Mouse (Mus musculus): ENCODE measurements around the gene Ppip5k2. TPM values are rescaled to one million over a fixed set of nuclear protein-coding genes. Genes with fewer than 3 reads are reported as not detected.
A peak's percentile ranks its signal among the peaks of the same experiment; 100 is the strongest.

The Ppip5k2 gene
- total and polyA plus RNA-seq, 2 experiments from 2014 or later, result 42.4 to 68.0 TPM

GRCm38 (mm10) chr1:97704646-97705045 lies 65.6 kb downstream of the Ppip5k2 start:
- no peaks in the 10 kb centered on the region for H3K27me3 ChIP-seq (ENCODE audit: control insufficient read depth, insufficient read depth, low read length)
- no peaks in the 10 kb centered on the region for H3K4me1 ChIP-seq (ENCODE audit: control insufficient read depth, insufficient read depth)
- TF ChIP-seq CTCF (IDR thresholded peaks at IDR 0.05; ENCODE audit: low read depth), result no peak
- TF ChIP-seq EP300 (IDR thresholded peaks at IDR 0.05; ENCODE audit: low read depth), result no peak
- no peak for ATAC-seq (ENCODE audit: insufficient read depth, low read depth)
- DNase-seq (ENCODE audit: low spot score), result no peak
- H3K9ac ChIP-seq (replicated peaks; ENCODE audit: low read depth, low read length), result no peak overlapping the region
- H3K9me3 ChIP-seq (replicated peaks; ENCODE audit: control insufficient read depth, low read length), result no peaks in the 10 kb centered on the region
- H3K4me3 ChIP-seq (ENCODE audit: low read depth, low read length), result no peak overlapping the region
- H3K4me2 ChIP-seq (ENCODE audit: low read depth, low read length), result no peak overlapping the region
- peaks cover 30% of the 10 kb centered on the region for H3K36me3 ChIP-seq (replicated peaks; ENCODE audit: control insufficient read depth, insufficient read depth, low read length)
- no peak overlapping the region for H3K27ac ChIP-seq (ENCODE audit: low read depth)
- WGBS, result 84% methylated on average over 1 of the region's 1 CpGs

GRCm38 (mm10) chr1:97698956-97699570 lies 71.1 kb downstream of the Ppip5k2 start:
- ATAC-seq (ENCODE audit: insufficient read depth, low read depth), result peak; percentile 82
- no peak overlapping the region for H3K9ac ChIP-seq (replicated peaks; ENCODE audit: low read depth, low read length)
- peaks cover 9% of the 10 kb centered on the region; the same call in 1 of the 2 replicates for H3K4me1 ChIP-seq (ENCODE audit: control insufficient read depth, insufficient read depth)
- TF ChIP-seq CTCF (IDR thresholded peaks at IDR 0.05; ENCODE audit: low read depth) (no peak), EP300 (IDR thresholded peaks at IDR 0.05; ENCODE audit: low read depth) (no peak)
- no peaks in the 10 kb centered on the region for H3K36me3 ChIP-seq (replicated peaks; ENCODE audit: control insufficient read depth, insufficient read depth, low read length)
- H3K9me3 ChIP-seq (replicated peaks; ENCODE audit: control insufficient read depth, low read length), result no peaks in the 10 kb centered on the region
- 11% methylated on average over 11 of the region's 11 CpGs for WGBS
- H3K4me3 ChIP-seq (ENCODE audit: low read depth, low read length), result no peak overlapping the region
- H3K27me3 ChIP-seq (ENCODE audit: control insufficient read depth, insufficient read depth, low read length), result no peaks in the 10 kb centered on the region
- H3K4me2 ChIP-seq (ENCODE audit: low read depth, low read length), result peak overlapping the region; percentile 38
- DNase-seq (ENCODE audit: low spot score), result peak; percentile 6
- no peak overlapping the region for H3K27ac ChIP-seq (ENCODE audit: low read depth)

GRCm38 (mm10) chr1:97697273-97697672 lies 72.9 kb downstream of the Ppip5k2 start:
- H3K4me1 ChIP-seq (ENCODE audit: control insufficient read depth, insufficient read depth), result peaks cover 9% of the 10 kb centered on the region; the same call in 1 of the 2 replicates
- DNase-seq (ENCODE audit: low spot score), result no peak

GRCm38 (mm10) chr1:97693825-97694224 lies 76.4 kb downstream of the Ppip5k2 start:
- Histone ChIP-seq H3K27me3 (ENCODE audit: control insufficient read depth, insufficient read depth, low read length) (no peaks in the 10 kb centered on the region), H3K9ac (replicated peaks; ENCODE audit: low read depth, low read length) (no peak overlapping the region), H3K9me3 (replicated peaks; ENCODE audit: control insufficient read depth, low read length) (no peaks in the 10 kb centered on the region), H3K27ac (ENCODE audit: low read depth) (no peak overlapping the region), H3K4me3 (ENCODE audit: low read depth, low read length) (no peak overlapping the region), H3K4me1 (ENCODE audit: control insufficient read depth, insufficient read depth) (peaks cover 3% of the 10 kb centered on the region; the same call in 1 of the 2 replicates), H3K36me3 (replicated peaks; ENCODE audit: control insufficient read depth, insufficient read depth, low read length) (no peaks in the 10 kb centered on the region), H3K4me2 (ENCODE audit: low read depth, low read length) (no peak overlapping the region)
- no peak for ATAC-seq (ENCODE audit: insufficient read depth, low read depth)
- peak; percentile 4 for DNase-seq (ENCODE audit: low spot score)
- TF ChIP-seq CTCF (IDR thresholded peaks at IDR 0.05; ENCODE audit: low read depth) (no peak), EP300 (IDR thresholded peaks at IDR 0.05; ENCODE audit: low read depth) (no peak)

More at GRCm38 (mm10) chr1:97697273-97697672, 72.9 kb downstream of the Ppip5k2 start:
- no peak overlapping the region for H3K27ac ChIP-seq (ENCODE audit: low read depth)
- no peak overlapping the region for H3K4me2 ChIP-seq (ENCODE audit: low read depth, low read length)
- ATAC-seq (ENCODE audit: insufficient read depth, low read depth), result no peak
- TF ChIP-seq EP300 (IDR thresholded peaks at IDR 0.05; ENCODE audit: low read depth), result no peak
- no peak for TF ChIP-seq CTCF (IDR thresholded peaks at IDR 0.05; ENCODE audit: low read depth)
- no peaks in the 10 kb centered on the region for H3K9me3 ChIP-seq (replicated peaks; ENCODE audit: control insufficient read depth, low read length)
- no peak overlapping the region for H3K4me3 ChIP-seq (ENCODE audit: low read depth, low read length)
- WGBS, result 89% methylated on average over 1 of the region's 1 CpGs
- H3K27me3 ChIP-seq (ENCODE audit: control insufficient read depth, insufficient read depth, low read length), result no peaks in the 10 kb centered on the region
- no peaks in the 10 kb centered on the region for H3K36me3 ChIP-seq (replicated peaks; ENCODE audit: control insufficient read depth, insufficient read depth, low read length)
- no peak overlapping the region for H3K9ac ChIP-seq (replicated peaks; ENCODE audit: low read depth, low read length)

GRCm38 (mm10) chr1:97688756-97689155 lies 81.5 kb downstream of the Ppip5k2 start:
- DNase-seq (ENCODE audit: low spot score) (peak; percentile 22), ATAC-seq (ENCODE audit: insufficient read depth, low read depth) (no peak)
- Histone ChIP-seq H3K36me3 (replicated peaks; ENCODE audit: control insufficient read depth, insufficient read depth, low read length) (no peaks in the 10 kb centered on the region), H3K4me3 (ENCODE audit: low read depth, low read length) (no peak overlapping the region), H3K4me2 (ENCODE audit: low read depth, low read length) (no peak overlapping the region), H3K9ac (replicated peaks; ENCODE audit: low read depth, low read length) (no peak overlapping the region), H3K4me1 (ENCODE audit: control insufficient read depth, insufficient read depth) (no peaks in the 10 kb centered on the region), H3K9me3 (replicated peaks; ENCODE audit: control insufficient read depth, low read length) (no peaks in the 10 kb centered on the region), H3K27ac (ENCODE audit: low read depth) (no peak overlapping the region), H3K27me3 (ENCODE audit: control insufficient read depth, insufficient read depth, low read length) (no peaks in the 10 kb centered on the region)
- TF ChIP-seq EP300 (IDR thresholded peaks at IDR 0.05; ENCODE audit: low read depth), result no peak
- peak; percentile 70 for TF ChIP-seq CTCF (IDR thresholded peaks at IDR 0.05; ENCODE audit: low read depth)
- 4% methylated on average over 3 of the region's 3 CpGs for WGBS
